Mouse (Mus musculus): ENCODE results near the gene Sgta. TPM values are rescaled to one million over a fixed set of nuclear protein-coding genes. Genes with fewer than 3 reads are reported as not detected.

Sgta gene
- polyA plus RNA-seq, 1 experiment from 2014 or later = 124 TPM

DNA sequence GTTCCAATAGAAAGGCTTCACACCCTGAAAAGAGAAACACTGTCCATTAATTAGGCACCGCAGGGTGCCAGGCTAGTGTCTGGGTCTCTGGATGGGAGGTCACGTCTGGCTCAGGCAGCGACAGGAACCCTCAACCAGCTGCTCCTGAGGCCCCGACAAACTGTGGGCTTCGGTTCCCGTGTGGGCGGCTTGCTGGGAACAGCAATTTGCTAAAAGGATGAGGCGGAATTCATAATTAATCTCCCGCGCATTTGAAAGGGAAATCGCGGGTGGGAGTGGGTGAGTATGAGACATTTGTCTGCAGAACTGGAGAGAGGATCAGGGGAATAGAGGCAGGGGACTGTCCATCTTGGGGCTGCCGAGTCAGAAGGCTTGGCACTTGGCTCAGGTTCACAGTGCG, 62.0 kb downstream of the Sgta start:
- TF ChIP-seq CTCF (IDR thresholded peaks at IDR 0.05; ENCODE audit: low read depth) = no peak
- H3K9ac ChIP-seq (ENCODE audit: low read depth, low read length) = no peak overlapping the region
- H3K4me1 ChIP-seq (replicated peaks; ENCODE audit: control insufficient read depth, insufficient read depth, low read length) = no peaks in the 10 kb centered on the region
- no peaks in the 10 kb centered on the region for H3K9me3 ChIP-seq (ENCODE audit: control insufficient read depth)
- no peaks in the 10 kb centered on the region for H3K36me3 ChIP-seq (ENCODE audit: control insufficient read depth, insufficient read depth)
- no peak overlapping the region for H3K4me3 ChIP-seq (ENCODE audit: low read depth, low read length)
- H3K27ac ChIP-seq (ENCODE audit: low read depth, low read length) = no peak overlapping the region
- 0 out of 2 replicates have a peak, but pooled peaks cover 9% of the 10 kb centered on the region for H3K27me3 ChIP-seq (replicated peaks; ENCODE audit: control insufficient read depth, insufficient read depth, low read length)
- 43% methylated on average over 14 of the region's 14 CpGs for WGBS
- no peak overlapping the region for H3K4me2 ChIP-seq (replicated peaks; ENCODE audit: low read depth)
- no peak for ATAC-seq

DNA sequence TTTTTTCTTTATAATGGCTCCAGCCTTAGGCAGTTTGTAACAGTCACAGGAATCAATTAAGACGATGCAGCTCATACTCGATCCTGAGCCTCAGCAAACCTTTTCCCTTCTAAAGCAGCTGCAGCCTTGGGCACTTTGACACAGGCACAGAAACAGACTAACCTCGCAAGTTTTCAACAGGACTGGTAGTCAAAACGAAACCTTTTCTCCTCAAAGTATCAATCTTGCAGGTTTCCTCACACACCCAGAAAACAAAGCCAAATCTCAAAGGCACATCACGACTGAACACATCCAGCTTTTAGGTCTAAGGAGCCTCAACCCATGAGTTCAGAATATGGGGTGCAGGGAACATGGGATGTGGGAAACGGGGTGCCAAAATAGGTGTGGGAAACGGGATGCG, 62.6 kb downstream of the Sgta start:
- no peaks in the 10 kb centered on the region for H3K9me3 ChIP-seq (ENCODE audit: control insufficient read depth)
- no peak overlapping the region for H3K9ac ChIP-seq (ENCODE audit: low read depth, low read length)
- no peak overlapping the region for H3K27ac ChIP-seq (ENCODE audit: low read depth, low read length)
- ATAC-seq = no peak
- H3K36me3 ChIP-seq (ENCODE audit: control insufficient read depth, insufficient read depth) = no peaks in the 10 kb centered on the region
- WGBS = 83% methylated on average over 8 of the region's 8 CpGs
- no peak for TF ChIP-seq CTCF (IDR thresholded peaks at IDR 0.05; ENCODE audit: low read depth)
- H3K4me2 ChIP-seq (replicated peaks; ENCODE audit: low read depth) = no peak overlapping the region
- 0 out of 2 replicates have a peak, but pooled peaks cover 9% of the 10 kb centered on the region for H3K27me3 ChIP-seq (replicated peaks; ENCODE audit: control insufficient read depth, insufficient read depth, low read length)
- no peaks in the 10 kb centered on the region for H3K4me1 ChIP-seq (replicated peaks; ENCODE audit: control insufficient read depth, insufficient read depth, low read length)
- no peak overlapping the region for H3K4me3 ChIP-seq (ENCODE audit: low read depth, low read length)

DNA sequence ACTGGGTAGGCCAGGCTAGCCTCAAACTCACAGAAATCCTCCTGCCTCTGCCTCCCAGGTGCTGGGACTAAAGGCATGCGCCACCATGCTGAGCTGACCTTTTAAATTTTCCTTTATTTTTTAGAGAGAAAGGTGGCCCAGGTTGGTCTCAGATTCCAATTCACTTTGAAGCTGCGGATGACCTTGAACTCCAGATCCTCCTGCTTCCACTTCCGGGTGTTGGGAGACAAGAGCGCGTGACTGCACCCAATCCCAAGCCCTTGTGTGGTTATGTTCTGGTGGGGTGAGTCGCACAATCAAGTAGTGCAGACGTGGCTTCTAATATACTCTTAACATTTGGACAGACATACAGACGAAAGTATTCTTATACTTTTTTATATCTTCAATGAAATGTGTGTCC, 63.5 kb downstream of the Sgta start:
- WGBS = 93% methylated on average over 8 of the region's 8 CpGs
- no peak for ATAC-seq

DNA sequence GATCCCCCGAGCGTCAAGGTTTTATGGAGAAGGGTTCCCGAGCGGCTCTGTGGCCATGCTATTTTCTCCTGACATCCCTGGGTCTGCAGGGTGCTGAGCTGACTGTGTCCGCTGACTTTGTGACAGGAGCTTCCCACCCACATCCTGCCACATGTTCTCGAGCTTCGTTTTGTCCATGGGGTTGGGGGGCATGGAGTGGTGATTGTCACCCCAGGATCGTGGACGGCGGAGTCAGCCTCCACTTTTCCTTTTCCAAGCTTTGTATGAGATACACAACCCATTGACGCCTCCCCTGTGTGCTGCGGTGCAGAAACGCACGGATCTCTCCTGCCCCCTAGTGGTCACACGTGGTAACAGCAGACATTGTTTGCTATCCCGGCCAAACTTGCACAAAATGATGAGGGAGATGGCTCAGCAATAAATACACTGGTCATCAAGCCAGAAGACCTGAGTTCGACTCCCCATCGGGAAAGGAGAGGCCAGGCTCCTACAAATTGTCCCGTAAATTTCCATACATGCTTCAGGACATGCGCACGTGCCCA, 64.8 kb downstream of the Sgta start:
- Histone ChIP-seq H3K27me3 (replicated peaks; ENCODE audit: control insufficient read depth, insufficient read depth, low read length) (0 out of 2 replicates have a peak, but pooled peaks cover 9% of the 10 kb centered on the region), H3K27ac (ENCODE audit: low read depth, low read length) (no peak overlapping the region), H3K9me3 (ENCODE audit: control insufficient read depth) (no peaks in the 10 kb centered on the region), H3K4me1 (replicated peaks; ENCODE audit: control insufficient read depth, insufficient read depth, low read length) (no peaks in the 10 kb centered on the region), H3K9ac (ENCODE audit: low read depth, low read length) (no peak overlapping the region), H3K4me2 (replicated peaks; ENCODE audit: low read depth) (0 out of 2 replicates have a peak overlapping the region, but pooled peaks have one; percentile 21), H3K4me3 (ENCODE audit: low read depth, low read length) (no peak overlapping the region; the same call in 1 of the 2 replicates), H3K36me3 (ENCODE audit: control insufficient read depth, insufficient read depth) (no peaks in the 10 kb centered on the region)
- peak; percentile 15; the same call in 1 of the 2 replicates for ATAC-seq
- 12% methylated on average over 21 of the region's 21 CpGs for WGBS
- peak; percentile 100 for TF ChIP-seq CTCF (IDR thresholded peaks at IDR 0.05; ENCODE audit: low read depth)

More for the DNA sequence above, 63.5 kb downstream of the Sgta start:
- Histone ChIP-seq H3K27me3 (replicated peaks; ENCODE audit: control insufficient read depth, insufficient read depth, low read length) (0 out of 2 replicates have a peak, but pooled peaks cover 9% of the 10 kb centered on the region), H3K36me3 (ENCODE audit: control insufficient read depth, insufficient read depth) (no peaks in the 10 kb centered on the region), H3K9me3 (ENCODE audit: control insufficient read depth) (no peaks in the 10 kb centered on the region), H3K4me2 (replicated peaks; ENCODE audit: low read depth) (no peak overlapping the region), H3K27ac (ENCODE audit: low read depth, low read length) (no peak overlapping the region), H3K9ac (ENCODE audit: low read depth, low read length) (no peak overlapping the region), H3K4me3 (ENCODE audit: low read depth, low read length) (no peak overlapping the region), H3K4me1 (replicated peaks; ENCODE audit: control insufficient read depth, insufficient read depth, low read length) (no peaks in the 10 kb centered on the region)
- TF ChIP-seq CTCF (IDR thresholded peaks at IDR 0.05; ENCODE audit: low read depth) = no peak

DNA sequence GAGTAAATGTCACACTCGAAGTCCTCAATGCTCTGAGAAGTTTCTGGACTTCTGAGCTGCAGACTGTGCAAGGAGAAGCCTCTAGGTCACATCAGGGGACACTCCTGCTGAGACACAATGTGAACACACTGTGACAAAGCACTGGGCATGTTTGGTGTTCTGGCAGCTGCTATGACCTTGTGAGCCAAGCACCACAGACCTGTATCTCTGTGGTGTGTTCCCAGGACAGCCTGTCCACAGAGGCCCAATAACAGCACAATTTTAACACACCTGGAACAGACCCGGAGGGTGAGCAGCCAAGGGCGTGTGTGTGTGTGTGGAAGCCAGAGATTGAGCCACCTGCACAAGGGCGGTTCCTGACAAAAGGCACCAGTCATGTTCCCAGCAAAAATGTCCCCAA, 65.4 kb downstream of the Sgta start:
- H3K4me1 ChIP-seq (replicated peaks; ENCODE audit: control insufficient read depth, insufficient read depth, low read length) = no peaks in the 10 kb centered on the region
- H3K27me3 ChIP-seq (replicated peaks; ENCODE audit: control insufficient read depth, insufficient read depth, low read length) = 0 out of 2 replicates have a peak, but pooled peaks cover 9% of the 10 kb centered on the region
- TF ChIP-seq CTCF (IDR thresholded peaks at IDR 0.05; ENCODE audit: low read depth) = no peak
- no peak overlapping the region for H3K4me2 ChIP-seq (replicated peaks; ENCODE audit: low read depth)
- ATAC-seq = no peak
- H3K27ac ChIP-seq (ENCODE audit: low read depth, low read length) = no peak overlapping the region
- H3K9me3 ChIP-seq (ENCODE audit: control insufficient read depth) = no peaks in the 10 kb centered on the region
- no peaks in the 10 kb centered on the region for H3K36me3 ChIP-seq (ENCODE audit: control insufficient read depth, insufficient read depth)
- no peak overlapping the region for H3K9ac ChIP-seq (ENCODE audit: low read depth, low read length)
- 56% methylated on average over 4 of the region's 4 CpGs for WGBS
- H3K4me3 ChIP-seq (ENCODE audit: low read depth, low read length) = no peak overlapping the region; the same call in 1 of the 2 replicates

Small RNA genes lying within 50 kb of the gene (microRNA-seq; reads per million reads assigned to microRNA genes)
- gene Mir5615-1 (not detected), gene Mir5615-2 (not detected)

Other genes with a start within 250 kb of the Sgta start
- gene Jsrp1, start 246.7 kb downstream of the Sgta start, polyA plus RNA-seq (2015; fragmentation: Nextera tagmentation; extraction: Ambion mirVana) = 0.35 and 0.42 TPM in 2 replicates
- 1,008 and 1,019 TPM in 2 replicates for gene Oaz1, start 233.5 kb downstream of the Sgta start, polyA plus RNA-seq (2015; fragmentation: Nextera tagmentation; extraction: Ambion mirVana)
- gene Lingo3, start 216.1 kb downstream of the Sgta start, polyA plus RNA-seq (2015; fragmentation: Nextera tagmentation; extraction: Ambion mirVana) = 0.04 TPM in 1 of 2 replicates, not detected in the other
- 129 and 130 TPM in 2 replicates for gene Lsm7, start 205.0 kb downstream of the Sgta start, polyA plus RNA-seq (2015; fragmentation: Nextera tagmentation; extraction: Ambion mirVana)
- gene Sppl2b, start 204.9 kb downstream of the Sgta start, polyA plus RNA-seq (2015; fragmentation: Nextera tagmentation; extraction: Ambion mirVana) = 12.9 and 13.4 TPM in 2 replicates
- not detected in 2 replicates for gene Tmprss9, start 188.3 kb downstream of the Sgta start, polyA plus RNA-seq (2015; fragmentation: Nextera tagmentation; extraction: Ambion mirVana)
- 358 and 367 TPM in 2 replicates for gene Timm13, start 159.2 kb downstream of the Sgta start, polyA plus RNA-seq (2015; fragmentation: Nextera tagmentation; extraction: Ambion mirVana)
- gene Lmnb2, start 141.9 kb downstream of the Sgta start, polyA plus RNA-seq (2015; fragmentation: Nextera tagmentation; extraction: Ambion mirVana) = 12.5 and 12.9 TPM in 2 replicates
- 19.9 and 20.1 TPM in 2 replicates for gene Gadd45b, start 130.1 kb downstream of the Sgta start, polyA plus RNA-seq (2015; fragmentation: Nextera tagmentation; extraction: Ambion mirVana)
- gene Gng7, start 45.2 kb downstream of the Sgta start, polyA plus RNA-seq (2015; fragmentation: Nextera tagmentation; extraction: Ambion mirVana) = 0.81 and 1.2 TPM in 2 replicates
- 0.43 and 0.91 TPM in 2 replicates for gene Diras1, start 34.5 kb downstream of the Sgta start, polyA plus RNA-seq (2015; fragmentation: Nextera tagmentation; extraction: Ambion mirVana)
- gene Slc39a3, start 22.8 kb downstream of the Sgta start, polyA plus RNA-seq (2015; fragmentation: Nextera tagmentation; extraction: Ambion mirVana) = 10.5 and 11.1 TPM in 2 replicates
- gene Thop1, start 9.9 kb upstream of the Sgta start, polyA plus RNA-seq (2015; fragmentation: Nextera tagmentation; extraction: Ambion mirVana) = 11.6 and 12.0 TPM in 2 replicates
- 385 and 396 TPM in 2 replicates for gene Creb3l3, start 38.7 kb upstream of the Sgta start, polyA plus RNA-seq (2015; fragmentation: Nextera tagmentation; extraction: Ambion mirVana)
- gene Map2k2, start 45.7 kb upstream of the Sgta start, polyA plus RNA-seq (2015; fragmentation: Nextera tagmentation; extraction: Ambion mirVana) = 258 and 259 TPM in 2 replicates
- 54.1 and 67.6 TPM in 2 replicates for gene Zbtb7a, start 75.0 kb upstream of the Sgta start, polyA plus RNA-seq (2015; fragmentation: Nextera tagmentation; extraction: Ambion mirVana)
- 32.8 and 36.5 TPM in 2 replicates for gene Pias4, start 107.7 kb upstream of the Sgta start, polyA plus RNA-seq (2015; fragmentation: Nextera tagmentation; extraction: Ambion mirVana)
- 286 and 316 TPM in 2 replicates for gene Eef2, start 116.5 kb upstream of the Sgta start, polyA plus RNA-seq (2015; fragmentation: Nextera tagmentation; extraction: Ambion mirVana)
- gene Dapk3, start 122.8 kb upstream of the Sgta start, polyA plus RNA-seq (2015; fragmentation: Nextera tagmentation; extraction: Ambion mirVana) = 50.5 and 53.4 TPM in 2 replicates
- gene 4930442H23Rik, start 123.7 kb upstream of the Sgta start, polyA plus RNA-seq (2015; fragmentation: Nextera tagmentation; extraction: Ambion mirVana) = 0.12 TPM in 2 replicates
- gene Nmrk2, start 141.9 kb upstream of the Sgta start, polyA plus RNA-seq (2015; fragmentation: Nextera tagmentation; extraction: Ambion mirVana) = 0.08 and 0.10 TPM in 2 replicates
- gene Atcay, start 170.7 kb upstream of the Sgta start, polyA plus RNA-seq (2015; fragmentation: Nextera tagmentation; extraction: Ambion mirVana) = 0.90 and 1.1 TPM in 2 replicates
- gene Zfr2, start 173.0 kb upstream of the Sgta start, polyA plus RNA-seq (2015; fragmentation: Nextera tagmentation; extraction: Ambion mirVana) = 3.2 and 3.4 TPM in 2 replicates
- gene Matk, start 192.8 kb upstream of the Sgta start, polyA plus RNA-seq (2015; fragmentation: Nextera tagmentation; extraction: Ambion mirVana) = 0.66 and 1.2 TPM in 2 replicates
- 268 and 287 TPM in 2 replicates for gene Mrpl54, start 206.8 kb upstream of the Sgta start, polyA plus RNA-seq (2015; fragmentation: Nextera tagmentation; extraction: Ambion mirVana)
- 75.2 and 75.4 TPM in 2 replicates for gene Apba3, start 206.8 kb upstream of the Sgta start, polyA plus RNA-seq (2015; fragmentation: Nextera tagmentation; extraction: Ambion mirVana)
- 43.2 and 43.4 TPM in 2 replicates for gene Tjp3, start 231.4 kb upstream of the Sgta start, polyA plus RNA-seq (2015; fragmentation: Nextera tagmentation; extraction: Ambion mirVana)
- gene Pip5k1c, start 232.8 kb upstream of the Sgta start, polyA plus RNA-seq (2015; fragmentation: Nextera tagmentation; extraction: Ambion mirVana) = 27.2 and 27.6 TPM in 2 replicates